19 mouse cellular contexts compared by ENCODE assay signal in genomic region chr7:80047041-80047440, GRCm38 (mm10).
"Had no signal": no experiment of that assay in that cellular context is flagged by ENCODE, and none has a peak within 500 bp of the region (broad histone marks: within the 10 kb centered on the region; RNA-seq: fewer than 3 reads in every experiment).

No protein-coding gene starts in this region.

- ATAC-seq: intestine, postnatal 0 days; liver, postnatal 0 days; lung, postnatal 0 days; midbrain, embryonic 15.5 days had no signal

- DNase-seq: kidney, postnatal 4 days; left cerebral cortex, postnatal 4 days; liver, postnatal 0 days; lung, embryonic 14.5 days; right cerebral cortex, postnatal 25 days; spleen, adult 18-20 months; thymus, postnatal 25 days had no signal

- H3K4me3 ChIP-seq: limb, embryonic 12.5 days; limb, embryonic 15.5 days; midbrain, embryonic 12.5 days; midbrain, embryonic 15.5 days; neural tube, embryonic 12.5 days; neural tube, embryonic 15.5 days; stomach, embryonic 15.5 days had no signal

- H3K9ac ChIP-seq: limb, embryonic 12.5 days; limb, embryonic 15.5 days; liver, embryonic 14.5 days; liver, postnatal 0 days; lung, embryonic 14.5 days; midbrain, embryonic 12.5 days; midbrain, embryonic 15.5 days; neural tube, embryonic 12.5 days; neural tube, embryonic 15.5 days; stomach, embryonic 15.5 days had no signal

- H3K27me3 ChIP-seq: limb, embryonic 12.5 days; limb, embryonic 15.5 days; midbrain, embryonic 12.5 days; midbrain, embryonic 15.5 days; neural tube, embryonic 12.5 days; neural tube, embryonic 15.5 days; stomach, embryonic 15.5 days had no signal

- H3K9me3 ChIP-seq: limb, embryonic 12.5 days; limb, embryonic 15.5 days; midbrain, embryonic 12.5 days; midbrain, embryonic 15.5 days; neural tube, embryonic 12.5 days; neural tube, embryonic 15.5 days; stomach, embryonic 15.5 days had no signal

- H3K27ac ChIP-seq: limb, embryonic 12.5 days; liver, embryonic 14.5 days; macrophage; midbrain, embryonic 12.5 days; midbrain, embryonic 15.5 days; neural tube, embryonic 12.5 days; neural tube, embryonic 15.5 days; stomach, embryonic 15.5 days had no signal

- H3K36me3 ChIP-seq: limb, embryonic 12.5 days; midbrain, embryonic 15.5 days; neural tube, embryonic 12.5 days; neural tube, embryonic 15.5 days; stomach, embryonic 15.5 days had no signal

- H3K4me2 ChIP-seq: limb, embryonic 12.5 days; limb, embryonic 15.5 days; liver, embryonic 11.5 days; lung, embryonic 14.5 days; midbrain, embryonic 12.5 days; midbrain, embryonic 15.5 days; neural tube, embryonic 12.5 days; neural tube, embryonic 15.5 days; stomach, embryonic 15.5 days had no signal
